Mouse (Mus musculus): ENCODE measurements at regions not wholly inside any gene's neighbourhood (a gene's known extent, or its start where the extent isn't known, plus 50 kb on each side); places are given as distances from the start of the nearest gene placed in this dataset.

GRCm38 (mm10) chrX:142600782-142601181 lies 80.4 kb upstream of the Tmem164 start:
- Histone ChIP-seq H3K4me3 (ENCODE audit: insufficient read depth, low read depth, low read length) (no peak overlapping the region), H3K4me1 (ENCODE audit: control insufficient read depth, insufficient read depth, low read length) (no peaks in the 10 kb centered on the region), H3K27ac (ENCODE audit: insufficient read depth, low read depth, low read length) (no peak overlapping the region)
- TF ChIP-seq POLR2A (IDR thresholded peaks at IDR 0.05; ENCODE audit: insufficient read depth, low read depth, low read length) = no peak
- no peak for TF ChIP-seq CTCF (IDR thresholded peaks at IDR 0.05; ENCODE audit: insufficient read depth, low read depth, low read length)
- 93% methylated on average over 1 of the region's 1 CpGs for WGBS

GRCm38 (mm10) chrX:142605088-142605487 lies 76.1 kb upstream of the Tmem164 start:
- Histone ChIP-seq H3K4me3 (ENCODE audit: insufficient read depth, low read depth, low read length) (no peak overlapping the region), H3K27ac (ENCODE audit: insufficient read depth, low read depth, low read length) (no peak overlapping the region), H3K4me1 (ENCODE audit: control insufficient read depth, insufficient read depth, low read length) (no peaks in the 10 kb centered on the region)
- 84% methylated on average over 3 of the region's 3 CpGs for WGBS
- TF ChIP-seq CTCF (IDR thresholded peaks at IDR 0.05; ENCODE audit: insufficient read depth, low read depth, low read length) (no peak), POLR2A (IDR thresholded peaks at IDR 0.05; ENCODE audit: insufficient read depth, low read depth, low read length) (no peak)

- no peaks in the 10 kb centered on the region for H3K4me1 ChIP-seq (ENCODE audit: control insufficient read depth, insufficient read depth, low read length)
- H3K4me3 ChIP-seq (ENCODE audit: insufficient read depth, low read depth, low read length) = no peak overlapping the region
- no peak overlapping the region for H3K27ac ChIP-seq (ENCODE audit: insufficient read depth, low read depth, low read length)
- WGBS = 73% methylated on average over 8 of the region's 8 CpGs
- TF ChIP-seq POLR2A (IDR thresholded peaks at IDR 0.05; ENCODE audit: insufficient read depth, low read depth, low read length) (no peak), CTCF (IDR thresholded peaks at IDR 0.05; ENCODE audit: insufficient read depth, low read depth, low read length) (no peak)
Observed at GRCm38 (mm10) chrX:142606595-142607205, 74.5 kb upstream of the Tmem164 start.

- 91% methylated on average over 11 of the region's 11 CpGs for WGBS
- TF ChIP-seq CTCF (IDR thresholded peaks at IDR 0.05; ENCODE audit: insufficient read depth, low read depth, low read length) = no peak
- H3K4me1 ChIP-seq (ENCODE audit: control insufficient read depth, insufficient read depth, low read length) = no peaks in the 10 kb centered on the region
- no peak overlapping the region for H3K4me3 ChIP-seq (ENCODE audit: insufficient read depth, low read depth, low read length)
- H3K27ac ChIP-seq (ENCODE audit: insufficient read depth, low read depth, low read length) = no peak overlapping the region
Observed at GRCm38 (mm10) chrX:142616189-142616872, 64.9 kb upstream of the Tmem164 start.

- Histone ChIP-seq H3K27ac (ENCODE audit: insufficient read depth, low read depth, low read length) (no peak overlapping the region), H3K4me3 (ENCODE audit: insufficient read depth, low read depth, low read length) (no peak overlapping the region), H3K4me1 (ENCODE audit: control insufficient read depth, insufficient read depth, low read length) (no peaks in the 10 kb centered on the region)
- TF ChIP-seq POLR2A (IDR thresholded peaks at IDR 0.05; ENCODE audit: insufficient read depth, low read depth, low read length) (no peak), CTCF (IDR thresholded peaks at IDR 0.05; ENCODE audit: insufficient read depth, low read depth, low read length) (no peak)
- 59% methylated on average over 1 of the region's 1 CpGs for WGBS
Observed at GRCm38 (mm10) chrX:142618389-142618788, 62.8 kb upstream of the Tmem164 start.

- H3K27ac ChIP-seq (ENCODE audit: insufficient read depth, low read depth, low read length) = no peak overlapping the region
- WGBS = 58% methylated on average over 2 of the region's 2 CpGs
- H3K4me3 ChIP-seq (ENCODE audit: insufficient read depth, low read depth, low read length) = no peak overlapping the region
- TF ChIP-seq POLR2A (IDR thresholded peaks at IDR 0.05; ENCODE audit: insufficient read depth, low read depth, low read length) (no peak), CTCF (IDR thresholded peaks at IDR 0.05; ENCODE audit: insufficient read depth, low read depth, low read length) (no peak)
- no peaks in the 10 kb centered on the region for H3K4me1 ChIP-seq (ENCODE audit: control insufficient read depth, insufficient read depth, low read length)
Observed at GRCm38 (mm10) chrX:142623359-142623758, 57.8 kb upstream of the Tmem164 start.

- WGBS = 38% methylated on average over 2 of the region's 2 CpGs
- Histone ChIP-seq H3K27ac (ENCODE audit: insufficient read depth, low read depth, low read length) (no peak overlapping the region), H3K4me3 (ENCODE audit: insufficient read depth, low read depth, low read length) (no peak overlapping the region), H3K4me1 (ENCODE audit: control insufficient read depth, insufficient read depth, low read length) (no peaks in the 10 kb centered on the region)
- TF ChIP-seq CTCF (IDR thresholded peaks at IDR 0.05; ENCODE audit: insufficient read depth, low read depth, low read length) (no peak), POLR2A (IDR thresholded peaks at IDR 0.05; ENCODE audit: insufficient read depth, low read depth, low read length) (no peak)
Observed at GRCm38 (mm10) chrX:142623882-142624281, 57.3 kb upstream of the Tmem164 start.

Measured in olfactory bulb, adult 2 months (tissue).